Mouse (Mus musculus): ENCODE data around the gene Hdhd3.

DNA sequence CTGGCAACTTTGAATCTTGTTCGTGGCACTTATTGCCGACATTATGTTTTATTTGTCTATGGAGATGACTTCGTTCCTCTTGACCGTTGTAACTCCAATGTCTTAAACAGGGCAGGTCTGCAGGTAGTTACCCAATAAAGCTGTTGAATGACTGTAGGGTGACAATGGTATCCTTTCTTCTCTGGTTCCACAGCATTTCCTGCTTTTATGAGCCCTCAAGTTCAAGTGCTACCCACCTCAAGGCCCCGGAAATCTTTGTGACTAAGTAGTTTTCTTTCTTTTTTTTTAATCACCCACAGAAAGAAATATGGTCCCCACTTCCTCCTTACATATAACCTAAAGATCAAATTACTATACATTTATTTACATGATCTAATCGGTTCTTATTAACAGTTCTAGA, 27.5 kb downstream of the Hdhd3 start:
- TF ChIP-seq CTCF (IDR thresholded peaks at IDR 0.05; ENCODE audit: low read depth, low read length): no peak
- no peak for TF ChIP-seq POLR2A (IDR thresholded peaks at IDR 0.05; ENCODE audit: insufficient read depth, low read length)

Data from ES-Bruce4 (cell line).